Mouse (Mus musculus) lung, postnatal 4 days (tissue): Measurements from ENCODE around the gene Tuba1c.

Experiments
- DNase-seq, 2 experiments: peaks; one replicate each; pipeline ENCODE4 v3.0.0; 2021

The Tuba1c gene

DNA sequence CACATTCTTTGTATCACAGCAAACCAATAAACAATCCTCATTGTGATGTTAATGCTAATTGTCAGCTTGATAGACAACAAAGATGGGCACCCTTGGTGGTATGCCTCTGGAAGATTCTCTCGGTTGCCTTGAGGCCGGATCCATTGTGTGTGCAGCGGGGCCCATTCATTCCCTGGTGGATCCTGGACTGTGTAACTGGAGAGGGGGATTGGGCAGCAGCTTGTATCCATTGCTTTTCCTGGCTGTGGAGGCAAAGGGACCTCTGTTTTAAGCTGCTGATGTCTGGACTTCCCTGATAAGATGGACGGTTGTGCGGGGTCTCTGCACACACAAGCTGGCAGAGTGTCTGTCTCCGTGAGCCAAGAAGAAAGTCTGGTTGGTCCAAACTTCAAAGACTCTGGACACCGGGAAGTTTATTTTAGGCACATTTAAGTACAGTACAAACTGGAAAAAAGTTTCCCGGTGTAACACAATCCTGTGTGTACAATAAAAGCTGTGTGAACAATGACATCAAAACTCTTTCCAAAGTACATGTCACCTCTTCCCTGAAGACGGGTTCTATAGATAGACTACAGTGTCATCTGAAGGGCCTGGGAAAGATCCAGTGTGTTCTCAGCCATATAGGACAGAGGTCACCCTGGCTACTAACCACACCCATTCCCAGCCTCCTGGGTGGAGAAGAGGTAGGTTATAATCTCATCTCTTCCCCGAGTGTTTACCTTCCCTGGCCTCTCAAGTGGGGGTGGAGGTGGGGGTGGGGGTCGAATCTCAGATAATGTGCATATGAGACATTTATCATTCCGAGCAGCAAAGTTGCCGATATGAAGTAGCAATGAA, 31.5 kb upstream of the Tuba1c start:
- no peak for DNase-seq

DNA sequence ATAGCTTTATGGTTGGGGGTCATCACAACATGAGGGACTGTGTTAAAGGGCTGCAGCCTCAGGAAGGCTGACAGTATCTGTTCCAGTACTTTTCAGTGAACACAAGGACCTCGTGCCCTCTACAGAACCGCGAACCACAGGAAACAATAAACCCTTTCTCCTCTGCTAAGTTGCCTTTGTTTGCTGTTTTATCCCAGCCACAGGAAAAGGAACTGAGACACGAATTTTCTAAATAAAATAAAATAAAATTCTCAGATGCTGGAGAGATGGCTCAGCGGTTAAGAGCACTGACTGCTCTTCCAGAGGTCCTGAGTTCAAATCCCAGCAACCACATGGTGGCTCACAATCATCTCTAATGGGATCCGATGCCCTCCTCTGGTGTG, 30.9 kb upstream of the Tuba1c start:
- DNase-seq = no peak

DNA sequence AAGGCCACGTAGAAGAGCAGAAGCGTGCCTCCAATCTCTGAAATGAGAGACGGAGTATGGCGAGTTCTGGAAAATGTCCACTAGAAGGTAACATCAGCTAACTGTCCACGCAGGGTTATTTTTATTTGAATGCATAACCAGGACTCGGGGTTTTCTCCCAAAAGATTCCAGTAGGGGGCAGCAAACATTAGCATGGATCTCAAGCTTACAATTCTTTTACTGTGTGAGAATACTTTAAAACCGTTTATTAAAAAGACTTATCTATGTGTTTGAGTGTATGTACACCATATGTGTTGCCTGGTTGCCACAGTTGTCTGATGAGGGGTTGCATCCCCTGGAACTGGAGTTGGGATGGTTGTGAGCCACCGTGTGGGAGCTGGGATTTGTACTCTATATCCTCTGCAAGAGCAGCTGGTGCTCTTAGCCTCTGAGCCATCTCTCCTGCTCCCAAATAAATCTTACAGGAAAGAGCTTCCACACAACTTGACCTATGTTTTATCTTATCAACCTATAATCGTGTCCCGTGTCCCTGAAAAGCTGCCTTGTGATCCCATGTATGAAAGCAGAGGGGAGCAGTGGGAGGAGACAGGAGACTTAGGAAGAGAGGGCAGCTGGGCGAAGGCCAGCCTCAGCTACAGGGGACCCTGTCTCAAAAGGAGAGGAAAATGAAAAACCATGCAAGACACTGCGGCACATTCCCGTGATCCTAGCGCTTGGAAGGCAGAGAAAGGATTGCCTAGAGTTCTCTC, 29.0 kb upstream of the Tuba1c start:
- peak in 1 of 2 experiments; percentile 68 for DNase-seq

DNA sequence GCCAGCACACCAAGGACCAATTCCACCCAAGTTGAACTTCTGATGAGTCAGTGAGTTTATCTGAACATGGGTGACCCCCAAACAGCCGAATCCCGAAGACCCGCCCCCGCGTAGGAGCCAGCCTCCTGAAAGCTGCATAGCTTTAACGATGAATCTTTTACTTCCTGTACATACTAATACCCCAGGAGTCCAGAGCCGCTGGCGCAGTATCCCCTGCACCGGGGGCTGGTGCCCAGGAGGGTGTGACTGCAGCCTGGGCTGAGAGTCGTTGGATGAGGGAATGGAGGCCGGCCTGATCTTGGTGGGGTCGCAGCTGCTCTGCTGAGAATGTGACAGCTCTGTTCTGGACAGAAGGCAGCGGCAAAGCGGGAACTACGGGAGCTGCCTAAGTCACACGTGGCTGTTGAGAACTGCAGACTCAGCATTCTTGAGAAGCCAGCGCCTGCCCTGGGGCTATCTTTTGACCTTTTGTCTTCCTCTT, 28.2 kb upstream of the Tuba1c start:
- DNase-seq = peak in 1 of 2 experiments; percentile 57

DNA sequence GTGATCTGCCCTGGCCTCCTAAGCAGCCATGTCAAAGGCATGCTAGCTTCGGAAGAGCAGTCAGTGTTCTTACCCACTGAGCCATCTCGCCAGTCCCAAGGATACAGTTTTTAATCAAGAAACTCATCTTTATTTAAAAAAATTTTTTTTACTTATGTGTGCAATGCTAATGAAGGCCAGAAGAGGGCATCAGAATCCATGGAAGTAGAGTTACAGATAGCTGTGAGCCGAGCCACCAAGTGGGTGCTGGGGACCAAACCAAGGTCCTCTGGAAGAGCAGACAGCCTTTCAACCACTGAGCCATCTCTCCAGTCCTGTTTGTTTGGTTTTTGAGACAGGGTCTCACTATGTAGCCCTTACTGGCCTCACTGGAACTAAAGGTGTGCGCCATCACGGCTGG, 26.1 kb upstream of the Tuba1c start:
- no peak for DNase-seq

DNA sequence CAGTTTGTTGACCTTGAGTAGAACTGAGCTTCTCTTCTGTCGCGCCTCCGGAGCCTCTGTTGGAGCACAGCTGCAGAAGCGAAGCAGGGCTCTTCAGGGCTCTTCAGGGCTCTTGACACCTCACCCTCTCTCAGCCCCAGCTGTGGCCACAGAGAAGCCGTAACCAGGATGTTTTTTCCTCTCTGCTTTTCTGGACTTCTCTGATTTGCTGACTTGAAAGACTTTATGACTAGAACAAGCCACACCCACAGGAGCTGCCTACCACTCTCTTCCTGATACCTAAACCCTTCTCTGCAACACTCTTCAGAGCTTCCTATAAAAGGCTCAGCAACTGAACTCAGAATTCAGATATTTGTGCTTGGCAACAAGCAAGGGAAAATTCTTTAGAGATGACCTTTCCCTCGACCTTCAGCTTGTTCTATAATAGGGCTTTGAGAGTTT, 20.9 kb upstream of the Tuba1c start:
- peak in 1 of 2 experiments; percentile 68 for DNase-seq

DNA sequence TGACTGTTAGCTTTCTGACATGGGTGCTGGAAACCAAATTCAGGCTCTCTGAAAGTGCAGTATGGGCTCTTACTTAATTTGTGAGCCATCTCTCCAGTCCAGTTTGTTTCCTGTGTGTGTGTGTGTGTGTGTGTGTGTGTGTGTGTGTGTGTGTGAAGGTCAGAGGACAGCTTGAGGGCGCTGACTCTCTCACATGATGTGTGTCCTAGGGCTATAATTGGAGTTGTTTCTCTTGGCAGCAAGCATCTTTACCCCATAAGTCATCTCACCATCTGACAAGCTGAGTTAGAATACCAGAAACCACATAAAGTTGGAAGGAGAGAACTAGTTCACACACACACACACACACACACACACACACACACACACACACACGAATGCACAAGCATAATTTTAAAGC, 18.8 kb upstream of the Tuba1c start:
- DNase-seq = no peak

DNA sequence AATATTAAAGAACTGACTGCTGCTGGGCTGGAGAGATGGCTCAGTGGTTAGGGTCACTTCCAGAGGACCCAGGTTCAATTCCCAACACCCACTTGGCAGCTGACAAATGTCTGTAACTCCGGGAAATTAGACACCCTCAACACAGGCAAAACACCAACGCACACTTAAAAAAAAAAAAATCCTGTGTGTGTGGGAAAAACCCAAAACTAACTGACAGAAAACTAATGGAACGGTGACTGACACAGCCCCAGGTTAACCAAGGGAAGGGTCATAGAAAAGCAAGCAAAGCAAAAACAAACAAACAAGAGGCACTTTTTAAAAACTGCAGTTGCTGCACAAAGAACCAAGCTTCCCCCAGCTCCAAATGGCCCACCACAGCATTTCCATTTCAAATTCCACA, 17.7 kb upstream of the Tuba1c start:
- no peak for DNase-seq

DNA sequence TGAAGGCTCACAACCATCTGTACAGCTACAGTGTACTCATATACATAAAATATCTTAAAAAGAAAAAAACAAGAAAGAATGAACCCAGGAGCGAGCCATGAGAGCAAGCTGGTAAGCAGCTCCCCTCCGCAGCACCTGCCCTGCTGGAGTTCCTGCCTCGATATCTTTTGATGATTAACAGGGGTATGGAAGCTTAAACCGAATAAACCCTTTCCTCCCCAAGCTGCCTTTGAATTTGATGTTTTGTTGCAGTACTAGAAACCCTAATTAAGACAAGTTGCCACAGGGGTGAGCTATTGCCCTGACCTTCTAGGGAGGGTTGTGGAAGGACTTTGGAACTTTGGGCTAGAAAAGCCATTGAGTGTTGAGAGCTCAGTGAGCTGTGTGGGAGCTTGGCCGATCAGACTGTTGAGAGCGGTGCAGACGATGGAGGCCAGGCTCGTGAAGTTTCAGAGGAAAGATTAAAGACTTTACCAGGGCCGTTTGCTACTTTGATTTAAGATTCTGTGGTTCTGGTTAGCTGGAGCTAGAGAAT, 15.1 kb upstream of the Tuba1c start:
- no peak for DNase-seq

DNA sequence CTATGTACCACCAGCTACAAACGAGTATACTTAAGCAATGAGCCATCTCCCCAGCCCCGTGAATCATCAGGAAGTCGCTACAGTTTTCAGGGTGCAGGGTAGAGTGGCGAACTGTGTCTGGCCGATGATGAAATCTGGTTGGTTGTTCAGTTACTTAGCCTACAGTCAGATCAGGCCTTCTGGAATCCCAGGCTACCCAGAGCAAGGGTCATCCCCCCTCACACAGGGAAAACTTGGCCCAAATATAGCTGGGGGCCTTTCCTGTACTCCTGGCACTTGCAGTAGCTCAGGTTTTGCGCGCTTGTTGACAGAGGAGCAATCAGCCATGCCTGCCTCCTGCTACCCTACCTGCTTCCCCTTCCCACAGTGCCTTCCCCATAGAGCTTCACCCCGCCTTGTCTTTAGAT, 12.3 kb upstream of the Tuba1c start:
- DNase-seq = no peak

DNA sequence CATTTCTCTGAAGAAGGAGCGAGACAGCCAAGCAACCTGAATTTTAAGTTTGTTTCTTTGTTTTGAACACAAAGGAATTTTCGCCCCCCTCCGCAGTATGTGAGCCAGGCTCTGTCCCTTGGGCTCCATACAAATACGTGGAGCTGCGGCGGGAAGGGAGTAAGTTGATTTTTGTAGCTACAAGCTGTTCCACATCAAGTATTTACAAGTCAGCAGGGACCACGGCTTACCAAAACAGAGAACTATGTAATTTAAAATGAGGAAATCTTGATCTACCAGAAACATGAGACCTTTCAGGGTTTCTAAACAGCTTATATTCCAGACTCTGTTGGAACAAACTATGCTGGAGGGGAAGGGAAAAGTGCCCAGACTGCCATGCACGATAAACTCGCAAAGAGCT, 11.7 kb upstream of the Tuba1c start:
- no peak for DNase-seq

DNA sequence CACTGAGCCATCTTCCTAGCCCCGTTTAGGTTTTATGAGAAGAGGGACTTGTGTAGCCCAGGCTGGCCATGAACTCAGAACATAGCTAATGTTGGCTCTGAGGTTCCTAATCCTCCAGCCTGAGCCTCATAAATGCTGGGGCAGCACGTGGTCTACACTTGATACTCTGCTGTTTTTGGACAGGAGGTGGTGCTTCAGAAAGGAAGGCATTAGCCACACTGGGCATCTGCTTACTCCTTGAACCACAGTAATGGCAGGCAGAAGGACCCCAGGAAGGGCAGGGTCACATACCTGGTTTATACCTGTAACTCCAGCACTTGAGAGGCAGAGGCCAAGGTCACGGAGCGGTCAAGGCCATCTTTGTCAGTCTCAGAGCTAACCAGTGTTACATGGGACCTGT, 11.1 kb upstream of the Tuba1c start:
- DNase-seq = no peak

DNA sequence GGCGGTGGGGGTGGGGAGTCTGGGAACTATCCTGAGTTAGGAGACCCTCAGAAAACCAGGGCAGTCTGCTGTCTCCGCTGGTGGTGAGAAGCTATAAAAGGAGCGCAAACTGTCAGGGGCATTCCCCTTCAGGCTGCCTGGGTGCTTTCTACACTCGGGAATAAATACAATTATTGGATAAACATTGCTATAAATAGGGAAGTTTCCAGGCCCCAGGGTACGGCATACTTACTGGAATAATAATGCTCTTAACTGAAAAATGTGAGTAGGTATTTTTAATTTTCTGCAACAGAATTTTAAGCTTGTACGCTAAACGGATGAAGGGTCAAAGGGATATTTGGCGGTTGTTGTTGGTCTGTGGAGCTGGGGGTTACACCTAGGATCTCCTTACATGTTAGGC, 10.3 kb upstream of the Tuba1c start:
- DNase-seq = no peak

DNA sequence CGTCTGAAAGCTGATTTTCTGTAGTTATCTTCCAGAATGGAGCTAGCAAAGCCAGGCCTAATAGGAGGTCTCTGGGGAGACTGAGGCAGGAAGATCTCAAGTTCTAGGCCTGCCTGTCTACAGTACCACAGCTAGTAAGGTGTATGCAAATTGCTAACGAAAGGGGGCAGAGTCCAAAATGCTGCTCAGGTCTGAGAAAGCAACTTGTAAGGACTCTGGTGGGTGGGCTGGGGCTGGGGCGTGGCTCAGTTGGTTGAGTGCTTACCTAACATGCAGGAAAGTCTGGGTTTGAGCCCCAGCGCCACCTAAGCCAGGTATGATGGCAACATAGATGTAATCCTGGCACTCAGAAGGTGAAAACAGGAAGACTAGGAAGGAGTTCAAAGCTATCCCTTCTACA, 9.5 kb upstream of the Tuba1c start:
- no peak for DNase-seq

DNA sequence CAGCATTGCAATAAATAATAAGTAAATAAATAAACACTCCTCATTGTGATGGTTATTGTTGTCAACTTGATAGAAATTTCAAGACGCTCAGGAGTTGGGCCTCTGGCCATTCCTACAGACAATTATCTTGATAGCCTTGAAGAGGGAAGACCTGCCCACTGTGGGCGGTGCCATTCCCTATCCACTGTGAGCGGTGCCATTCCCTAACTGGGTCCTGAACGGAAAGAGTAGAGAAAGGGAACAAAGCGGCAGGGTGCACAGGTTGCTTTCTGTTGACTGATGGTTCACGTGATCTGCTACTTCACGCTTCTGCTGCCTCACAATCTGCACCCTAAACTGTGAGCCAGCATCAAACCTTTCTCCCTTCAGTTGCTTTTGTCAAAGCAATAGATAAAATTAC, 8.4 kb upstream of the Tuba1c start:
- no peak for DNase-seq

DNA sequence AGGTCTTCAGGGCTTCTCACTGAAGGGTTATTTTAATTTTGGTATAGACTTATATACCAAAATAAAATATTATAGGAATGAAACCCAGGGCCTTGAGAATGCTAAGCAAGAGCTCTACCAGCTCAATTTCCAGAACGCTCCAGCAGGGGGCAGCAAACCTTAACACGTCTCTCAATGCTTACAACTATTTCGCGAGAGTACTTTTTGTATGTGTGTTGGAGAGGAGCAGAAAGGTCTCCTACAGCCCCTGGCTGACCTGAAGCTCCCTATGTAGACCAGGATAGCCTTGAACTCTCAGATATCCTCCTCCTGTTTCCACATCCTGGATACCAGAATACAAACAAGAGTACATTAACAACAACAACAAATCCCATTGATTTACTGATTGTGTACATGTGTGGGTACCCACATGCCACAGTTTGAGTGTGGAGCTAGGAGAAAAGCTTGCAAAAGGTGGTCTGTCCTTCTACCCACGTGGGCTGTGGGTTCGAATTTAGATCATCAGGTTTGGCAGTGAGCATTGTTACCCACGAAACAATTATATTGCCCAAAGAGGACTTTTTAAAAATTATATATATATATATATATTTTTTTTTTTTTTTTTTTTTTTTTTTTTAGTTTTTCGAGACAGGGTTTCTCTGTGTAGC, 4.9 kb upstream of the Tuba1c start:
- DNase-seq = peak; percentile 71 to 83

DNA sequence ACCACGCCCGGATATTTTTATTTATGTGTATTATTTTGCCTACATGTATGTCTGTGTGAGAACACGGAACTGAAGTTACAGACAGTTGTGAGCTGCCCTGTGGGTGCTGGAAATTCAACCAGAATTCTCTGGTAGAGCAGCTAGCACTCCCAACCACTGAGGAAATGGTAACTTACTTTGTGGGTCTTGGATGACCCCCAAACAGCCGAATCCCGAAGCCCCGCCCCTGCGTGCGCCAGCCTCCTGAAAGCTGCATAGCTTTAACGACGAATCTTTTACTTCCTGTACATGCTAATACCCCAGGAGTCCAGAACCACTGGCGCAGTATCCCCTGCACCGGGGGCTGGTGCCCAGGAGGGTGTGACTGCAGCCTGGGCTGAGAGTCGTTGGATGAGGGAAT, 4.3 kb upstream of the Tuba1c start:
- no peak for DNase-seq

DNA sequence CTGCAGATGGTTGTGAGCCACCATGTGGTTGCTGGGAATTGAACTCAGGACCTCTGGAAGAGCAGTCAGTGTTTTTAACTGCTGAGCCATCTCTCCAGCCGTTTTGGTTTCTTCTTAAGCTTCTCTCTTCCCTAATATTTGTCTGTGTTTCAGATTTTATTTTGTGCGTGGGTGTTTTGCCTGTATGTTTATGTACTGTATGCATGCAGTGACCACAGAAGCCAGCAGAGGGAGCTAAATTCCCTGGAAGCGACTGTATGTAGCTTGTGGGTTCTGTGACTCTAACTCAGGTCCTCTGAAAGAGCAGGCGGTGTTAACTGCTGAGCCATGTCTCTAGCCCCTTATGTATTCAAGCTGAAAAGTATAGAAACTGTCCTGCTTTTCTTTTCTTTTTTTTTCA, 3.4 kb upstream of the Tuba1c start:
- DNase-seq = peak in 1 of 2 experiments; percentile 61

DNA sequence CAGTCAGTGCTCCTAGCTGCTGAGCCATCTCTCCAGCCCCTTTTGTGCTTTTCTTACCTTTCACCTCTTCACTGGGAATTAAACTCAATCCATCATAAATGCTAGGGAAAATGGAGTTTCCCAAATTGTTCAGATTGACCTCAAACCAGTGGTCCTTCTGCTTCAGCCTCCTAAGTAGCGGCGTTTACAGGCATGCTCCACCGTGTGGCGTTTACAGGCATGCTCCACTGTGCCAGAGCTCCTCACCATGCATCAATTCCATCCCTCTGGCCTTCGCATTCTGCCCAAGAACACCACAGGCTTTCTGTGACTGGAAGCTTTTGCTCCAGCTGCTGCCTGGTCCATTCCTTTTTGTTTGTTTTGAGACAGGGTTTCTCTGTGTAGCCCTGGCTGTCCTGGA, 2.6 kb upstream of the Tuba1c start:
- DNase-seq = no peak

DNA sequence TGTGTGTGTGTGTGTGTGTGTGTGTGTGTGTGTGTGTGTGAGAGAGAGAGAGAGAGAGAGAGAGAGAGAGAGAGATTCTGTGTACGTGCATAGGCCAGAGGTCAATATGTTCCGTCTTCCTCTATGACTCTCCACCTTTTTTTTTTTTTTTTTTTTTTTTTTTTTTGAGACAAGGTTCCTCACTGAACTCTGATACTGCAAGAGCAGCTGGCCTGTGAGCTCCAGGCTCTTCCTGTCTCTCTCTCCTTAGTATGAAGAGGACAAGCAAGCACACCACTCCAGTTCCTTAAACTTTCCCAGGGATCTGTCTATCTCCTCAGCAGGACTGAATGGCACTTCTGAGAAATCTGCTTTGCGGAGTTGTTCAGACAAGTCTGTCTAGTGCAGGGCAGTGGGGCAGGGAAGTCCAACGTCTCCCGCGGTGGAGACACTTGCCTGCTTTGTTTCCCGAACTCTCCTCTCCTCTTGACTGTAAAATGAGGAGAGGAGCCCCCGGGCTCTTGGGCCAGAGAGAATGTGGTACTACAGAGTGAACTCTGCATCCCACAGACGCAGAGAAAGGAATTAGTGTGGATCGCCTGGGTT, 725 bp upstream of the Tuba1c start:
- DNase-seq = no peak

DNA sequence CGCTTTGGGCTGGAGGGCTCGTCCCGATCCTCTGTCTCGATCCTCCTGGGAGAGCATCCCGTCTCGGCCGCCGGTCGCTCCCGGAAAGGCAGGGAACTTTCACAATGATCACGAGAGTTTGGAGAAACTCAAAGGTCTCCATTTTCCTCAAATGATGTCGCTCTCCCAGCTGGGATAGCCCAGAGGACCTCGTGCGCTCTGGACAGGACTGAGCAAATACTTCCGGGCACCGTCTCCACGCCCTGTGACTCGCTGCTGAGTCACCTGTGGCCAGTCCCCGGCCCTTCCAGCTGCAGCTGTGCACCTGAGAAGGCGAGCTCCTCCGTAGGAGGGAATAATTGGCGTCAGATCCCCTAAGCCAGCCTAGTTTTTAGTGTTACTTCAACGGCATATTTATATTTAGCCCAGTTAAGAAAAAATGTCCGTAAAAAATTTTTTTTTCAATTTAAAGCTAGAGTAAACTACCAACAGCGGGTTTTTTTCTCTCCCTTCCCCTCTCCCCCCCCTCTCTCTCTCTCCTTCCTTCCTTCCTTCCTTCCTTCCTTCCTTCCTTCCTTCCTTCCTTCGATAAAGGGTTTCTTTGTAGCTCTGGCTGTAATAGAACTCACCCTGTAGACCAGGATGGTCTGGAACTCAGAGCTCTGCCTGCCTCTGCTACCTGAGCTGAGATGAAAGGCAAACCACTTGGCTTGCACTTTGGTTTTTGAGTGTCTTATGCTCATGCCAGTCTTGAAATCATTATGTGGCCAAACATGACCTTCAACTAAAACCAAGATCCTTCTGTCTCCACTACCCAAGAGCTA, 1.1 kb downstream of the Tuba1c start:
- DNase-seq = peak; percentile 73 to 78

DNA sequence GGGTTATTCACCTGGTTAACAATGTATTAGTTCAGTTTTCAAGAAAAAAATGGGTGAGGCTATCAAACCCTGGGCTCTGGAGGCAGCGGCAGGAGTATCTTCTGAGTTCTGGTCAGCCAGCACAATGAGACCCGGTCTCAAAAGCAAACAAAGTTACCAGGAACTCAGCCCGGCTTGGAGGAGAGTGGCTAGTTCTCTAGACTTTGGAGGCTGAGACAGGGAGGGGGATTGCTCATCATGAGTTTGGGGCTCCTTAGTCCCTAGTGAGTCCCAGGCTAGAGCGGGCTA, 1.6 kb downstream of the Tuba1c start:
- DNase-seq = no peak
